Mouse (Mus musculus): Measurements from ENCODE around the gene Kat8.

- TF ChIP-seq POLR2A (IDR thresholded peaks at IDR 0.05; ENCODE audit: low read depth, low read length) (no peak), CTCF (IDR thresholded peaks at IDR 0.05; ENCODE audit: extremely low read depth, insufficient read length, insufficient replicate concordance, low read depth, low read length) (no peak)
Observed at GRCm38 (mm10) chr7:127935748-127936159, 23.4 kb downstream of the Kat8 start.
